Mouse (Mus musculus): ENCODE measurements around the gene Ncoa7. TPM values are rescaled to one million over a fixed set of nuclear protein-coding genes. Genes with fewer than 3 reads are reported as not detected.
"Not testable (repeated sequence)": the region's sequence is repeated elsewhere in the genome, so short reads cannot be mapped to it uniquely, and the experiment has no call there.

Gene Ncoa7
- total RNA-seq, 2 experiments from 2014 or later, result 97.6 to 103 TPM

GRCm38 (mm10) chr10:30789521-30789920 is 13.6 kb downstream of the Ncoa7 start:
- no peak for DNase-seq (ENCODE audit: low spot score in 2 of 2)

GRCm38 (mm10) chr10:30788340-30788721 is 14.8 kb downstream of the Ncoa7 start:
- DNase-seq (ENCODE audit: low spot score in 2 of 2), result no peak

- no peak for DNase-seq (ENCODE audit: low spot score in 2 of 2)
Observed at GRCm38 (mm10) chr10:30787684-30788339, 15.3 kb downstream of the Ncoa7 start.

- DNase-seq (ENCODE audit: low spot score in 2 of 2), result no peak
Observed at GRCm38 (mm10) chr10:30786103-30786754, 16.9 kb downstream of the Ncoa7 start.

GRCm38 (mm10) chr10:30780921-30781320 is 22.2 kb downstream of the Ncoa7 start:
- not testable (repeated sequence) for DNase-seq (ENCODE audit: low spot score in 2 of 2)

DNA sequence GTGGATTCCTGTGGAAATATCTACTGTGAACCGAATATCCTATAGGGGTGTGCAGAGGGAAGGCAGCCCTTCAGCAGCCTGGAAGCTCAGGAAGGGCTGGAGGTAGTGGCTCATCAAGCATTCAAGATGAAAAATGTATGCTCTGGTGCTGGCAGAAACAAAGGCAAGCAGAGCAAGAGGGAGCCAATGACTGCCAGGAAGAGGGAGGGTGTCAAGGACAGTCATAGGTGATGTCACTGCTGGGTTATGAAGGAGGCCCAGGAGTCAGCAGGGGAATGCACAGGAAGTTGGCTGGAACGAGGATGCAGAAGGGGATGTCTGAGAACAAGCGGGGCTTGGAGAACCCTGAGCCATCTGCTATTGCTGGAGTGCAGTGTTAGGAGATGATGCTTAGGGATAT is 24.9 kb downstream of the Ncoa7 start:
- no peak for DNase-seq (ENCODE audit: low spot score in 2 of 2)

DNA sequence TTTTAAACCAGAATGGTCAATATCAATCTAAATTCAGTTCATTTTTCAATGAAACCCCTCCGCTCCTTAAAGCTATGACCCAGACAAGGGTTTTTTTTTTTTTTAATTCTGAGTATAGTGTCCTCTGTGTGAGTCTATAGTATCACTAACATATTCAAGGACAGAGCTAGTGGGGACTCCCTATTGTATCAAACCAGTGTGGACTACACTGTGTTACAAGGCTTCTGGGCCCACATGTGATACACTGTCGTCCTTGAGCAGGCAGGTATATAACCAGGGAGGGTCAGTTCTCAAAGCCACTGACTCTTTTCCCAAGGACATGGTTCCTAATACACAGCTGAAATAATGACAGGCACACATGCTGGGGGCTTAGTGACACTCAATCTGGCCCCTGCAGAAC is 27.1 kb downstream of the Ncoa7 start:
- no peak for DNase-seq (ENCODE audit: low spot score in 2 of 2)

DNA sequence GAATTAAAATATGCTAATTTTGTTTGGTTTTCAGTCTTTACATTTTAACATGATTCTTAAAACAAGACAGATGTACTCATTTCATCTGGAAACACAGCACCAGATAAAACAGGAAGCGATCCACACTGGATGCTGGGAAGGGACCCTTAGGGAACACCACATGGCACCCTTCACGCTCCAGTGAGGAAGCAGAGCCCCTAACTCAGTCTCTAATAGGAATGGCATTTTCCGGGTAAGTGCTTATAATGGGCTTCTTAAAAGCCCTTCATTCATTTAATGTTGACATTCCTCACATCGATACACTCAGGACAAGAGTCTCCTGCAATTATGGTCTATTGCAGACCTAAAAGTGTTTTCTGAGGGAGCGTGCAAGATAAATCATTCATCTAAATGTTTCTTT is 27.6 kb downstream of the Ncoa7 start:
- DNase-seq (ENCODE audit: low spot score in 2 of 2), result no peak

DNA sequence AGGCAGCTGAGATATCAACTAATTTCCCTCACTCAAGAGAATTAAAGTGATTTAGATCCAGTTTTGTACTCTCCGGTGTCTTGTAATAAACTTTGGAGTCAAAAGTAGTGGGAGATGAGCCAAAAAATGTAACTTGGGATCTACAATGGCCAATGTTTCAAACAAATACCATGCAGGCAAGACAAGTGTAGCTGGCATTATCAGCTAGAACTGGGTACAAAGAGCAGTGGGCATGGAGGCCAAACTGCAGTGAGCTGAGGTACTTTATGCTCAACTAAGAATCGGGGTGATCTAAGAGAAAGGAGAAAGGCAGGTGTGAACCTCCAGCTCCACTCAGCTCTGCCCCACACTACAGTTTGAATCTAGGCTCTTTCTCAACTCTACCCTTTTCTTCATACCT is 28.7 kb downstream of the Ncoa7 start:
- DNase-seq (ENCODE audit: low spot score in 2 of 2), result no peak

GRCm38 (mm10) chr10:30773181-30773580 is 29.9 kb downstream of the Ncoa7 start:
- no peak for DNase-seq (ENCODE audit: low spot score in 2 of 2)

GRCm38 (mm10) chr10:30771417-30772158 is 31.5 kb downstream of the Ncoa7 start:
- no peak for DNase-seq (ENCODE audit: low spot score in 2 of 2)

- no peak for DNase-seq (ENCODE audit: low spot score in 2 of 2)
Observed at GRCm38 (mm10) chr10:30768820-30769219, 34.3 kb downstream of the Ncoa7 start.

DNA sequence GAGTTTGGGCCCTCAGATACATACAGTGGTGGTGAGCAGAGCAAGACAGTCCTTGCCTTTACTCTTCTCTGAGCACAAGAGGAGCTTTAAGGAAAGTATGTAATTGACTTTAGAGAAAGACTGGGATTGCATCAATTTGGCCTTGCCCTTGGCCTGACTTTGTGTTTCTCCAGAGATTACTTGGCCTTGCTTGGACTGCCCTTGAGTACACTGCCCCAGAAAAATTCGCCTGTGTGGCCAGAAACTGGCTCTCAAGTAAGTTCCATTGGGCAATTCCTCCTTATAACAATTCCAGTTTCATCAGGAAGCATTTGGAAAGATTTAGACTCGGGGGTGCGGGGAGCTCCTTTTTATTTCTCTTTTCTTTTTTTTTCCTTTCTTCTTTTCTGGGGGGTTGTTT is 34.9 kb downstream of the Ncoa7 start:
- no peak for DNase-seq (ENCODE audit: low spot score in 2 of 2)

- no peak for DNase-seq (ENCODE audit: low spot score in 2 of 2)
Observed at GRCm38 (mm10) chr10:30763179-30763770, 39.9 kb downstream of the Ncoa7 start.

DNA sequence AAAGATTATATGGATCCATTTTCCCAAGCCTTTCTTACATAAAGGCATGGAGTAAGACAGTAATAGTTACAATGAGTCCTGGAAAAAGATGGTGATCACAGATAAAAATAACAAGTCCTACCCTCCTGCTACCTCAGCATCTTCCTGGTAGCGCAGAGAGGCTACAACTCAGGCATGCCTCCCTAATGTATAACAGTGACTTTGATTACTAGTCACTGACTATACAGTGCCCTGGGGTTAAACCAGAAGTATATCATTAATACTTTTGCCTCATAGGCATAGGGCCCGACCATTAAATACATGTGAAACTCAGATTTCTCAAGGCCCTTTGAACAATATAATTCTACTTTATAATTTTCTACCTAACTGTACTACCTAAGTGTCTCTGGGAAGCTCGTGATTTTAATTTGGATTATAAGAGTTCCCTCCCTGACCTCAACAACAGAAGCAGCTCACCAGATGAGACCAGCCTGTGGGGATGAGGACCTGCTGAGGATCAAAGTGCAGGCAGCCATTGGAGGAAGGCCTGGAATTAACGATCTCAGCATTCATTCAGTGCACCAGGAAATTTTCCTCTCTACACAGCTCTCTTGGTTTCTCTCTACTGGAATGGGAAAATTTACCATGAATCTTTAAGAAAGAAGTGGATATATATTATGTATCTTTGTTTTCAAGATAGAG is 40.7 kb downstream of the Ncoa7 start:
- DNase-seq (ENCODE audit: low spot score in 2 of 2), result no peak

GRCm38 (mm10) chr10:30759360-30760147 is 43.6 kb downstream of the Ncoa7 start:
- DNase-seq (ENCODE audit: low spot score in 2 of 2), result no peak

- no peak for DNase-seq (ENCODE audit: low spot score in 2 of 2)
Observed at GRCm38 (mm10) chr10:30756064-30756463, 47.1 kb downstream of the Ncoa7 start.

DNA sequence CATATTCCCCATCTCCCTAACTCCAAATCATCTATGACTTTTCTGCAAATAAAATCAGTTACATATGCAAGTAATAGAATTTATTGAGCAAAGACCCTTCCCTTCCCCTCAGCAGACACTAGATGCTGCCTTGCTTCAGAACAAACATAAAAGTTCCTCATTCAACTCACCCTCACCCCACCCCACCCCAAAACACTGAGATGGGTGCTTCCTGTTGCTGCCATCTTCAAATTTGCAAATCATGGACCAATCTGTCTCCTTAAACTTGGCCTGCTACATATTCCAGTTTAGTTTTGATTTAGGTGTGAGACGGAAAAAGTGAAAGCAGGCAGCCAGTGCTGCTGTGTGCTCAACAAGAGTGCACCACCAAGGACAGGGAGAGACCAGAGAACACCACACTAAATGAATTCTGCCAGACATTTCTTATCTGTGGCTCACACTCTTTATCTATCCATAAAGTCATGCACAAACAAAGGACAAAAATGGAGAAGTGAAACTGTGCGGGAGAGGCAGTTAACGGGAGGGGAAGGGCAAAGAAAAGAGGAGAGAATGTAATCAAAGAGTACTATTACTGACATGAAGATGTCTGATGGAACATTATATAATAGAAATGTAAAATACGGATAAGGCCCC is 48.2 kb downstream of the Ncoa7 start:
- DNase-seq (ENCODE audit: low spot score in 2 of 2), result no peak

GRCm38 (mm10) chr10:30754082-30754481 is 49.0 kb downstream of the Ncoa7 start:
- DNase-seq (ENCODE audit: low spot score in 2 of 2), result no peak

GRCm38 (mm10) chr10:30752485-30752884 is 50.6 kb downstream of the Ncoa7 start:
- no peak for DNase-seq (ENCODE audit: low spot score in 2 of 2)

Measured in left cerebral cortex, adult 18-20 months (tissue).